ENCODE assay signal across 8 mouse cellular contexts in the genomic region with DNA sequence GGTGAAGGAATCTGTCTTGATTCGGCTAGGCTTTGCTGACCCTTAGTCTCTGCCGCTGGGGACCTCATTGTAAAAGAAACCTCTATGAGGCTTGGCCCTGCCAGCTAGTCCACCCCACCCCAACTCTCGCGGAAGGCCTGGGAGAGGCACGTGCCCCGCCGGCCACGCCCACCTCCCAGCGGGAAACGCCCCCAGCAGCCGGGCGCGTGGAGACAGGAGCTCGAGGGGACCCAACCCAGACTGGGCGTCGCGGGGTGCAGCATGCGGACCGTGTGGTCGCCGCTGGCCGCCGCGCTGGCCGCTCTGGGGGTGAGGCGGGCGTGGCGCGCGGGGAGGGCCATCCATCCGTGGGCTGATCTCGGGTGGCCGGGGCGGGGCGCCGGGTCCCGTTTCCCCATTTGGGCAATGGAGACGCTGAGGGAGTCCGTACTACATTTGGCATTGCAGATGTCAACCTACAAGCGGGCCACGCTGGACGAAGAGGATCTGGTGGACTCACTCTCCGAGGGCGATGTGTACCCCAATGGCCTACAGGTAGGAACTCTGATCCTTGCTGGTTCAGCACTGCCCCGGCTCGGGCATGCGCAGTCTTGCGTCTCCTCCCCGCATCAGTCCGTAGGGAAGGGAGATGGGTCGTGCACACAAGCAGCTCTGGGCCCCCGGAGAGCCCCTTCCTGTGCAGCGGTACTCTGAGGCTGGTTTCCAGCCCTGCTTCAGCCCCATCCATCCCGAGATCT. TPM values are rescaled to one million over a fixed set of nuclear protein-coding genes. Genes with fewer than 3 reads are reported as not detected.
DNase-seq lines count a peak whose midpoint lies in the region; ATAC-seq and TF ChIP-seq lines count a peak whose summit lies in the region.

No protein-coding gene starts in this region.

- peaks cover 48% of the 10 kb centered on the region for H3K4me1 ChIP-seq in embryonic facial prominence, embryonic 10.5 days
- H3K4me1 ChIP-seq in heart, adult 2 months (ENCODE audit: control insufficient read depth, insufficient read depth, low read length) = peaks cover 3% of the 10 kb centered on the region
- H3K4me1 ChIP-seq in liver, postnatal 0 days (ENCODE audit: insufficient read depth) = peaks cover 12% of the 10 kb centered on the region
- peaks cover 9% of the 10 kb centered on the region for H3K4me1 ChIP-seq in neural tube, embryonic 11.5 days (ENCODE audit: control insufficient read depth, insufficient read depth, low read length)

- H3K4me2 ChIP-seq in liver, postnatal 0 days (ENCODE audit: low read depth, low read length) = peak overlapping the region; percentile 72
- H3K4me2 ChIP-seq in neural tube, embryonic 11.5 days (ENCODE audit: low read depth) = peak overlapping the region; percentile 85

- intact Hi-C loops in heart, adult 2 months (cut with DNase I) = loop anchor here (2.0 kb wide), 1 partner anchor 17 kb away; no protein-coding TSS in a partner anchor

- no peaks in the 10 kb centered on the region for H3K9me3 ChIP-seq in embryonic facial prominence, embryonic 10.5 days
- H3K9me3 ChIP-seq in liver, postnatal 0 days (ENCODE audit: low read length) = no peaks in the 10 kb centered on the region
- no peaks in the 10 kb centered on the region for H3K9me3 ChIP-seq in neural tube, embryonic 11.5 days (ENCODE audit: control insufficient read depth, low read length)

- peak; percentile 40 for DNase-seq in layer of hippocampus, adult 11-12 months (ENCODE audit: low spot score)
- no peak for DNase-seq in layer of hippocampus, adult 9-10 months (ENCODE audit: low spot score)
- DNase-seq in embryonic facial prominence, embryonic 10.5 days (ENCODE audit: low spot score) = peak; percentile 88
- DNase-seq in heart, adult 2 months = peak; percentile 89
- peak; percentile 68 for DNase-seq in kidney, adult 11 months
- DNase-seq in liver, postnatal 0 days = peak; percentile 83
- peak; percentile 79 for DNase-seq in neural tube, embryonic 11.5 days (ENCODE audit: low spot score)
- DNase-seq in testis, postnatal 14 days (ENCODE audit: low spot score) = peak; percentile 84

- TF ChIP-seq EP300 in heart, adult 2 months (IDR thresholded peaks at IDR 0.05; ENCODE audit: insufficient read depth, low read depth, low read length) = no peak
- no peak for TF ChIP-seq EP300 in liver, postnatal 0 days (IDR thresholded peaks at IDR 0.05; ENCODE audit: low read depth)

- H3K27me3 ChIP-seq in embryonic facial prominence, embryonic 10.5 days (replicated peaks; ENCODE audit: low read depth, poor library complexity, severe bottlenecking) = peaks cover 12% of the 10 kb centered on the region; the same call in 1 of the 2 replicates
- H3K27me3 ChIP-seq in heart, adult 2 months (ENCODE audit: control insufficient read depth, insufficient read depth, low read length) = no peaks in the 10 kb centered on the region
- no peaks in the 10 kb centered on the region for H3K27me3 ChIP-seq in liver, postnatal 0 days (ENCODE audit: insufficient read depth, low read length)
- no peaks in the 10 kb centered on the region for H3K27me3 ChIP-seq in neural tube, embryonic 11.5 days (ENCODE audit: control insufficient read depth, insufficient read depth, low read length)

- peak overlapping the region; percentile 83 for H3K27ac ChIP-seq in embryonic facial prominence, embryonic 10.5 days (replicated peaks)
- peak overlapping the region; percentile 26 for H3K27ac ChIP-seq in heart, adult 2 months
- H3K27ac ChIP-seq in liver, postnatal 0 days (ENCODE audit: low read depth) = 0 out of 2 replicates have a peak overlapping the region, but pooled peaks have one; percentile 18
- H3K27ac ChIP-seq in neural tube, embryonic 11.5 days (ENCODE audit: low read depth, low read length) = no peak overlapping the region

- peak; percentile 84 for ATAC-seq in liver, postnatal 0 days
- ATAC-seq in neural tube, embryonic 11.5 days (ENCODE audit: insufficient read depth, low FRiP score, low TSS enrichment) = peak; percentile 55; the same call in 1 of the 2 replicates

- H3K79me2 ChIP-seq in heart, adult 2 months (replicated peaks; ENCODE audit: control insufficient read depth, insufficient read depth, low read length) = no peaks in the 10 kb centered on the region

- peak overlapping the region; percentile 71 for H3K4me3 ChIP-seq in embryonic facial prominence, embryonic 10.5 days
- peak overlapping the region; percentile 50 for H3K4me3 ChIP-seq in heart, adult 2 months
- peak overlapping the region; percentile 43 for H3K4me3 ChIP-seq in liver, postnatal 0 days (ENCODE audit: low read depth, low read length)
- H3K4me3 ChIP-seq in neural tube, embryonic 11.5 days (ENCODE audit: low read depth, low read length) = peak overlapping the region; percentile 37

- H3K36me3 ChIP-seq in embryonic facial prominence, embryonic 10.5 days (replicated peaks) = peaks cover 7% of the 10 kb centered on the region; the same call in 1 of the 2 replicates
- H3K36me3 ChIP-seq in heart, adult 2 months (ENCODE audit: control insufficient read depth, insufficient read depth, low read length) = no peaks in the 10 kb centered on the region
- H3K36me3 ChIP-seq in liver, postnatal 0 days (replicated peaks; ENCODE audit: insufficient read depth, low read length) = no peaks in the 10 kb centered on the region
- H3K36me3 ChIP-seq in neural tube, embryonic 11.5 days (ENCODE audit: control insufficient read depth, insufficient read depth, low read length) = no peaks in the 10 kb centered on the region

- 1% methylated on average over 54 of the region's 54 CpGs for WGBS in embryonic facial prominence, embryonic 10.5 days
- WGBS in heart, adult 2 months = 2% methylated on average over 54 of the region's 54 CpGs
- 4% methylated on average over 52 of the region's 54 CpGs for WGBS in liver, postnatal 0 days (ENCODE audit: insufficient replicate concordance)
- WGBS in neural tube, embryonic 11.5 days = under 1% methylated on average over 51 of the region's 54 CpGs

- TF ChIP-seq POLR2A in heart, adult 2 months (IDR thresholded peaks at IDR 0.05; ENCODE audit: insufficient read depth, low read depth, low read length) = no peak; the same call in 1 of the 2 replicates

- H3K9ac ChIP-seq in heart, adult 2 months (ENCODE audit: low read depth, low read length) = peak overlapping the region; percentile 50
- H3K9ac ChIP-seq in liver, postnatal 0 days (replicated peaks) = 0 out of 2 replicates have a peak overlapping the region, but pooled peaks have one; percentile 46
- peak overlapping the region; percentile 49 for H3K9ac ChIP-seq in neural tube, embryonic 11.5 days (ENCODE audit: low read length)

- TF ChIP-seq CTCF in heart, adult 2 months (IDR thresholded peaks at IDR 0.05) = 0 out of 2 replicates have a peak, but pooled peaks have one; percentile 8
- TF ChIP-seq CTCF in liver, postnatal 0 days (IDR thresholded peaks at IDR 0.05; ENCODE audit: low read depth) = no peak

RNA-seq across cellular contexts. Expression of gene Ece1, which starts 51.5 kb away (rescaled TPM):
- 46.6 and 54.5 TPM in 2 replicates for polyA plus RNA-seq in embryonic facial prominence, embryonic 10.5 days (2016; fragmentation: Nextera tagmentation; extraction: Ambion mirVana)
- total RNA-seq in heart, adult 2 months (2021) = 100 to 1,000 TPM; 102 to 120 TPM
- 23.3 and 27.3 TPM in 2 replicates for polyA plus RNA-seq in heart, adult 2 months (2012; rRNA removed)
- 32.9 and 35.7 TPM in 2 replicates for polyA plus RNA-seq in liver, postnatal 0 days (2015; fragmentation: Nextera tagmentation; extraction: Ambion mirVana)
- polyA plus RNA-seq in neural tube, embryonic 11.5 days (2014; fragmentation: Nextera tagmentation; extraction: Ambion mirVana) = 39.5 and 39.8 TPM in 2 replicates
